Mouse (Mus musculus) neural tube, embryonic 14.5 days (tissue): Measurements from ENCODE around the gene Serinc5. TPM values are rescaled to one million over a fixed set of nuclear protein-coding genes. Genes with fewer than 3 reads are reported as not detected.
A peak's percentile ranks its signal among the peaks of the same experiment; 100 is the strongest.
"Not testable (repeated sequence)": the region's sequence is repeated elsewhere in the genome, so short reads cannot be mapped to it uniquely, and the experiment has no call there.

Source experiments
- ATAC-seq: fragments of 200-750 bp; cut with Nextera tagmentation; 2 replicates; pipeline ENCODE4 v1.8.0; 2017; ENCODE audit warnings: low read depth, mild to moderate bottlenecking, moderate TSS enrichment, moderate library complexity
- H3K27ac ChIP-seq: fragments of 300-500 bp; sonication (generic); 2 replicates; pipeline ENCODE4 v1.5.1; 2014; ENCODE audit warnings: low read depth, mild to moderate bottlenecking, control low read depth, low read length, moderate library complexity, mixed read lengths
- H3K27me3 ChIP-seq: fragments of 300-500 bp; sonication (generic); 2 replicates; pipeline ENCODE4 v1.6.1; 2014; ENCODE audit warnings: low read length; ENCODE audit not compliant: control insufficient read depth, insufficient read depth
- H3K36me3 ChIP-seq: fragments of 300-500 bp; sonication (generic); 2 replicates; pipeline ENCODE4 v1.6.1; 2014; ENCODE audit warnings: low read length, mixed read lengths; ENCODE audit not compliant: control insufficient read depth, insufficient read depth
- H3K4me1 ChIP-seq: fragments of 300-500 bp; sonication (generic); 2 replicates; pipeline ENCODE4 v1.6.1; 2014; ENCODE audit warnings: low read length; ENCODE audit not compliant: control insufficient read depth, insufficient read depth
- H3K4me2 ChIP-seq: fragments of 300-500 bp; sonication (generic); 2 replicates; pipeline ENCODE4 v1.6.1; 2014; ENCODE audit warnings: mild to moderate bottlenecking, low read depth, low read length, control low read depth
- H3K4me3 ChIP-seq: fragments of 300-500 bp; sonication (generic); 2 replicates; pipeline ENCODE4 v1.5.1; 2014; ENCODE audit warnings: low read depth, low read length, control low read depth, mixed read lengths
- H3K9ac ChIP-seq: fragments of 300-500 bp; sonication (generic); replicated peaks from 2 replicates; pipeline ENCODE4 v1.6.1; 2014; ENCODE audit warnings: low read depth, mild to moderate bottlenecking, control low read depth, low read length, mixed read lengths
- H3K9me3 ChIP-seq: fragments of 300-500 bp; sonication (generic); 2 replicates; pipeline ENCODE4 v1.6.1; 2016; ENCODE audit warnings: low read length; ENCODE audit not compliant: control insufficient read depth
- WGBS: fragments of 180-500 bp; shearing (Covaris S2); extraction: QIAGEN DNeasy Blood & Tissue Kit; methylation state at CpG from one replicate; pipeline ENCODE4 v1.1.7; 2014; 5-methylcytosine and 5-hydroxymethylcytosine counted together
- polyA plus RNA-seq: library from polyadenylated mRNA; unstranded; fragments of >200 nt; fragmentation: Nextera tagmentation; extraction: Ambion mirVana; gene quantifications from 2 replicates; pipeline ENCODE4 v1.2.1, GENCODE M21; 2014

Serinc5 gene
- polyA plus RNA-seq, 1 experiment from 2014 or later = 16.7 TPM

- Histone ChIP-seq H3K9me3 (no peaks in the 10 kb centered on the region), H3K27me3 (no peaks in the 10 kb centered on the region), H3K27ac (no peak overlapping the region), H3K4me2 (no peak overlapping the region), H3K4me1 (no peaks in the 10 kb centered on the region), H3K36me3 (no peaks in the 10 kb centered on the region), H3K4me3 (no peak overlapping the region), H3K9ac (no peak overlapping the region)
- no peak for ATAC-seq
- whole genome bisulfite sequencing = 82% methylated on average over 4 of the region's 4 CpGs
These were observed 73.4 kb downstream of the Serinc5 start for GRCm38 (mm10) chr13:92684310-92684709.

DNA sequence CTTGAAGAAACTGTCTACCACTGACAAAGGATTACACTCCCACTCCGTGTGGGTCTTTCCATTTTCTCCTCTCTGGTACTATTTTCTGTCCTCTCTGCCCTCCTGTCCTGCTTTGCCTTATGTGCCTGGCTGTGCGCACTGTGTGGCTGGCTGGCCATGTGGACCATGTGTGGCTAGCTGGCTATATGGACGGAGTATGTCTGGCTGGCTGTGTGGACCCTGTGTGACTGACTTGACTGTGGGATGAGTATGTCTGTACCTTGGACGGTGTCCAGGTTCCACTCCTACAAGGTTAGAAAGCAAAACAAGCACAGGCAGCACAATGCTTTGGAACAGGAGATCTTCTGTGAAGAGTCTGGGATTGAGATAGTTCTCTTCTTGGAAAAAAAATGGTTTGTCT is 74.4 kb downstream of the Serinc5 start:
- no peak overlapping the region for H3K27ac ChIP-seq
- H3K9me3 ChIP-seq = no peaks in the 10 kb centered on the region
- no peak overlapping the region for H3K4me3 ChIP-seq
- no peaks in the 10 kb centered on the region for H3K36me3 ChIP-seq
- WGBS = 92% methylated on average over 4 of the region's 4 CpGs
- no peaks in the 10 kb centered on the region for H3K27me3 ChIP-seq
- H3K4me1 ChIP-seq = no peaks in the 10 kb centered on the region
- H3K4me2 ChIP-seq = no peak overlapping the region
- no peak overlapping the region for H3K9ac ChIP-seq
- no peak for ATAC-seq

GRCm38 (mm10) chr13:92687151-92687550 is 76.3 kb downstream of the Serinc5 start:
- H3K4me3 ChIP-seq, H3K4me1 ChIP-seq, H3K36me3 ChIP-seq, H3K27me3 ChIP-seq, H3K9me3 ChIP-seq, ATAC-seq, H3K27ac ChIP-seq, H3K4me2 ChIP-seq, H3K9ac ChIP-seq: not testable (repeated sequence)
- WGBS = 67% methylated on average over 1 of the region's 1 CpGs

DNA sequence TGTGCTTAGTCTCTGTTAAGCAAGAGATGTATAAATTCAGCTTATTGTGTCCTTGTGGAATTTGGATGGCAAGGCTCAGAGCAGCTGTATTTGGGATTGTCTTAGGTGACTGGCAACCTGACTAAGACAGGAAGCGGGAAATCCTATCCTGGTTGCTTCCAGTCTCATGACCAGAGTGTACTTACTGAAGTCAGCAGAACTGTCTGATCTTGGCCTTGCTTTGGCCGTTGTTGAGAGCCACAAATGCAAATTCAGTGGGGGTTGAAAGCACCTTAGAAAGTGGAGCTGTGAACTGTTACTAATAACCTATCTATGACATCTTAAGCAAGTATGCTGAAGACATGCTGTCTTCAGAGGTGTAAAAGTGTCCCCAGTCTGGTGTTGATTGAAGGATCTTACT is 78.2 kb downstream of the Serinc5 start:
- WGBS = 99% methylated on average over 2 of the region's 2 CpGs
- Histone ChIP-seq H3K9ac (no peak overlapping the region), H3K4me1 (no peaks in the 10 kb centered on the region), H3K4me3 (no peak overlapping the region), H3K27me3 (no peaks in the 10 kb centered on the region), H3K36me3 (no peaks in the 10 kb centered on the region), H3K9me3 (no peaks in the 10 kb centered on the region), H3K4me2 (no peak overlapping the region), H3K27ac (no peak overlapping the region)
- no peak for ATAC-seq

- Histone ChIP-seq H3K36me3 (no peaks in the 10 kb centered on the region), H3K27me3 (no peaks in the 10 kb centered on the region), H3K4me2 (no peak overlapping the region), H3K4me1 (peaks cover 3% of the 10 kb centered on the region; the same call in 1 of the 2 replicates), H3K9me3 (no peaks in the 10 kb centered on the region), H3K27ac (no peak overlapping the region), H3K9ac (no peak overlapping the region), H3K4me3 (no peak overlapping the region)
- no peak for ATAC-seq
- 81% methylated on average over 10 of the region's 10 CpGs for WGBS
These were observed 83.1 kb downstream of the Serinc5 start for GRCm38 (mm10) chr13:92693866-92694550.

DNA sequence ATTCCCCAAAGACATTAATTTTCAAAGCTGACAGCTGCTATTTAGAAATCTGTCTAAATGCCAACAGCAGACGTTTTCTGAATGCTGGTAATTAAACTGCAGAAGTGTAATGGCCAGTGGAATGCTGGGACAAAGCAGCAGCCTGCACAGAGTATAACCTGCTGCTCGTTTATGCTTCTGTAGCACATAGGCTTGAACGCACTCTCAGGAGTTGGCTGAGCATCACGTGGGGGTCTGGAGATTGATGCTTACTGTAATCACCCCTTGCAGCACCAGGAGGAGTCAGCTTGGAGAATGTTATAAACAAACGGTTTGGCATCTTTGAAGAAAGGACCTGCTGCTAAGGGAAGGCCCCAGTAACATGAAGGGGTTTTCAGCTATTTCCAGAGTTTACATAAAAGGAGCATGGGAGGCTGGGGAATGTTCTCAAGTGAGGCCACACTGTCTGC is 85.6 kb downstream of the Serinc5 start:
- no peaks in the 10 kb centered on the region for H3K36me3 ChIP-seq
- H3K4me1 ChIP-seq = peaks cover 3% of the 10 kb centered on the region; the same call in 1 of the 2 replicates
- peak; percentile 90 for ATAC-seq
- no peak overlapping the region for H3K27ac ChIP-seq
- WGBS = 13% methylated on average over 5 of the region's 5 CpGs
- H3K4me3 ChIP-seq = no peak overlapping the region
- H3K4me2 ChIP-seq = no peak overlapping the region
- no peak overlapping the region for H3K9ac ChIP-seq
- no peaks in the 10 kb centered on the region for H3K27me3 ChIP-seq
- no peaks in the 10 kb centered on the region for H3K9me3 ChIP-seq

DNA sequence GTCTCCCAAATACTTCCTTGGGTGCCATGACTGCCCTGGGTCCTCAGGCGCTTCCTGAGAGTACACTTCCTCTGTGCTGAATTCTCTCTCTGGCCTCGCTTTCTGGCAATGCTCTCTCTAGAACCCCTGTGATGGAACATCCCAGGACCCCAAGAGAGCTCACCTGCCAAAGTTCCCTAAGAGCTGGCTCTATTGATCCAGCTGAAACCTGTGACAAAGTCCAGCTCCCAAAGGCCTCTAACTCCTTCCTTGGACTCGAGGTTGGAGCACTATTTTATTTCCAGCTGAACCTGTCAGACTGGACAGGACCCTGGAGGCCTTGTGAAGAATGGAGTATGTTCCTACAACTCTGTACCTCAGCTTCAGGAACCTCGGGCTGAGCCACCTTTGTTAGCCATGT is 86.2 kb downstream of the Serinc5 start:
- no peaks in the 10 kb centered on the region for H3K36me3 ChIP-seq
- H3K4me3 ChIP-seq = no peak overlapping the region
- H3K4me2 ChIP-seq = no peak overlapping the region
- 81% methylated on average over 4 of the region's 4 CpGs for WGBS
- peaks cover 3% of the 10 kb centered on the region; the same call in 1 of the 2 replicates for H3K4me1 ChIP-seq
- H3K27ac ChIP-seq = 0 out of 2 replicates have a peak overlapping the region, but pooled peaks have one; percentile 23
- no peak for ATAC-seq
- H3K27me3 ChIP-seq = no peaks in the 10 kb centered on the region
- no peak overlapping the region for H3K9ac ChIP-seq
- H3K9me3 ChIP-seq = no peaks in the 10 kb centered on the region

DNA sequence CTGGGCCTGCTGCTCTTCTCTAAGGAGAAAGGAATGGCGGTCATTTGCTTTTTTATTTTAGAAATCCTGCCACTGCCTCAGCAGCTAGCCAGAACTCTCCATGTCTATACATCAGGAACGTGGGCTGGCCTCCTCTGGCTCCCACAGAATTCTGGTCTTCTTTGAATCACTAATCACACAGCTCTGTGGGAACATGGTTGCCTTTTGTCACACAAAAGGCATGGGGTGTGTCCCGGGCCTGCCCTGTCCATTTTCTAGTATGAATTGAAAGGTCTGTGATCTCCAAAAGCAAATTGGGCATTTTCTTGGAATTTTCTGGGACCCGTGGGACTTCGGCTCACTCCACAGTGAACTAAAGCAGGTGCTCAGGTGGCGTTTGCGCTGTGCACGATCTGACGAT is 87.9 kb downstream of the Serinc5 start:
- Histone ChIP-seq H3K36me3 (no peaks in the 10 kb centered on the region), H3K4me3 (no peak overlapping the region), H3K4me1 (peaks cover 3% of the 10 kb centered on the region; the same call in 1 of the 2 replicates), H3K9me3 (no peaks in the 10 kb centered on the region), H3K27me3 (no peaks in the 10 kb centered on the region), H3K4me2 (no peak overlapping the region), H3K27ac (no peak overlapping the region), H3K9ac (no peak overlapping the region)
- WGBS = 56% methylated on average over 9 of the region's 9 CpGs
- ATAC-seq = no peak

DNA sequence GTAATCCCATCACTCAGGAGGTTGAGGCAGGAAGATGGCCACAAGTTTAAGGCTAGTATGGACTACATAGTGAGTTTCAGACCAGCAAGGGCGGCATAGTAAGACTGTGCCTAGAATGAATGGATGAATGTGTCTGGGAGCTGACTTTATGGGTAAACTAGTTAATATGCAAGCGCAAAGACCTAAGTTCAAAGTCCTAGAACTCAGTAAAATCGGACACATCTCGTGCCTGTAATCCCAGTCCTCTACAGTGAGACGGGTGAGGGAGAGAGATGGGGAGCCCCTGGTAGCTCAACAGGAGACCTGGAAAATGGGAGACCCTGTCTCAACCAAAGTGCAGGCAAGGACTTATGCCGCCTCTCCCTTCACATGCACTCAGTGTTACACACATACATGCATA is 88.5 kb downstream of the Serinc5 start:
- H3K27me3 ChIP-seq = no peaks in the 10 kb centered on the region
- H3K9me3 ChIP-seq = no peaks in the 10 kb centered on the region
- WGBS = 89% methylated on average over 6 of the region's 6 CpGs

More for the DNA sequence above, 88.5 kb downstream of the Serinc5 start:
- Histone ChIP-seq H3K36me3 (no peaks in the 10 kb centered on the region), H3K9ac (no peak overlapping the region), H3K4me1 (peaks cover 3% of the 10 kb centered on the region; the same call in 1 of the 2 replicates), H3K4me2 (no peak overlapping the region), H3K27ac (no peak overlapping the region), H3K4me3 (no peak overlapping the region)
- ATAC-seq = no peak
